Mouse (Mus musculus): ENCODE results near the gene Atp6v0e2.

The Atp6v0e2 gene

GRCm38 (mm10) chr6:48540721-48541120 is 3.3 kb downstream of the Atp6v0e2 start:
- DNase-seq: no peak

GRCm38 (mm10) chr6:48541560-48542450 is 4.4 kb downstream of the Atp6v0e2 start:
- peak; percentile 61 to 70 for DNase-seq

GRCm38 (mm10) chr6:48542631-48543030 is 5.2 kb downstream of the Atp6v0e2 start:
- no peak for DNase-seq

DNA sequence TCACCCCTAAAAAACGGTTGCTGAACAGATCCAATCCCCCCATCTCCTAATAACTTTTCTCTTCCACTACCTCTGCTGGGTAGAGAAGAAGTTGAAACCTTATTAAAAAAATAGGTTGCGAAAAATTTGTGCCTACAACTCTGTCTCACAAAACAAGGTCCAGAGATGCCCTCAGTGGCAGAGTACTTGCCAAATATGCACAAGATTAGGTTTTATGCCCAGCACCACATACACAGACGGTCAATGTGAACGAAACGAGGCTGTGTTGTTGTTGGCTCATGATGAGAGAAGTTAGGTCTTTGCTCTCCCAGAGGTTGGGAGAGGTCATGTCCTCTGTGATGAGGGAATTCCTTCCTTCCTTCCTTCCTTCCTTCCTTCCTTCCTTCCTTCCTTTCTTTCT is 7.8 kb downstream of the Atp6v0e2 start:
- no peak for DNase-seq

DNA sequence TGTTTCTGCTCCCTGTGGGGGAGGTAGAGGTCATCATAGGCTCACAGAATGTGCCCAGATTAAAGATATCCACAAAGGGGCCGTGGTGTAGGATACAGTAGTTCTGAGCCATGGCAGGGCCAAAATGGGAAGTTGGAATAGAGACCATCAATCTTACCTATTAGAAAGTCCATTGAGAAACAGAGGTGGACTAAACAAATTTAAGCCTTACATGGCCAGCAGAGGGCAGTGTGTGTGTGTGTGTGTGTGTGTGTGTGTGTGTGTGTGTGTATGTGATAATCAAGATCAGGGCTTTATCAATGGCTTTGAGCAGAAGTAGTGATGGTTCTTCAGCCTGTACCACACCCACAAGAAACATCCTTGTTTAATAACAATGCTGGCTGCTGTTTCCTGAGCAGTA is 8.9 kb downstream of the Atp6v0e2 start:
- DNase-seq: peak; percentile 52 to 83

- no peak for DNase-seq
These were observed 9.4 kb downstream of the Atp6v0e2 start for GRCm38 (mm10) chr6:48546858-48547257.

GRCm38 (mm10) chr6:48548314-48548713 is 10.9 kb downstream of the Atp6v0e2 start:
- no peak for DNase-seq

DNA sequence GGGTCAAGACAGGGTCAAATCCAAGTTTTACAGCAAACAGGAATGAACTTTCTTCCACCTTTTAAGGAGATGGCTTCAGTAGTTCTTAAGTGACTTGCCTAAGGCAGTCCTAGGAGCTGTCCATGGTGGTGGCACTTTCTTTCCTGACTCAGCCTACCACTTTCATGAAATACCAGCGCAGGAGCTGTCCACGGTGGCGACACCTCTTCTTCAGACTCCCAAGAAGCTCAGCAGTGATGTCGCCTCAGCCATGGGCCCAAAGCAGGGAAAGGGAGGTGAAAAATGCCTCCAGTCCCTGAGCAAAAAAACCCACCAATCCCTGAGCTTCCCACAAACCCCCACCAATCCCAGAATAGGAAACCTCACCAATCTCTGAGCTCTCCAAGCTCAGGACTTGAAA is 15.5 kb downstream of the Atp6v0e2 start:
- DNase-seq: peak in 1 of 2 experiments; percentile 71

- DNase-seq: no peak
These were observed 16.4 kb downstream of the Atp6v0e2 start for GRCm38 (mm10) chr6:48553819-48554218.

GRCm38 (mm10) chr6:48554280-48555103 is 17.1 kb downstream of the Atp6v0e2 start, which contains the start of gene Lrrc61:
Gene Lrrc61, plus strand, starts transcription at chr6:48554796.
- DNase-seq: peak; percentile 98 to 99

DNA sequence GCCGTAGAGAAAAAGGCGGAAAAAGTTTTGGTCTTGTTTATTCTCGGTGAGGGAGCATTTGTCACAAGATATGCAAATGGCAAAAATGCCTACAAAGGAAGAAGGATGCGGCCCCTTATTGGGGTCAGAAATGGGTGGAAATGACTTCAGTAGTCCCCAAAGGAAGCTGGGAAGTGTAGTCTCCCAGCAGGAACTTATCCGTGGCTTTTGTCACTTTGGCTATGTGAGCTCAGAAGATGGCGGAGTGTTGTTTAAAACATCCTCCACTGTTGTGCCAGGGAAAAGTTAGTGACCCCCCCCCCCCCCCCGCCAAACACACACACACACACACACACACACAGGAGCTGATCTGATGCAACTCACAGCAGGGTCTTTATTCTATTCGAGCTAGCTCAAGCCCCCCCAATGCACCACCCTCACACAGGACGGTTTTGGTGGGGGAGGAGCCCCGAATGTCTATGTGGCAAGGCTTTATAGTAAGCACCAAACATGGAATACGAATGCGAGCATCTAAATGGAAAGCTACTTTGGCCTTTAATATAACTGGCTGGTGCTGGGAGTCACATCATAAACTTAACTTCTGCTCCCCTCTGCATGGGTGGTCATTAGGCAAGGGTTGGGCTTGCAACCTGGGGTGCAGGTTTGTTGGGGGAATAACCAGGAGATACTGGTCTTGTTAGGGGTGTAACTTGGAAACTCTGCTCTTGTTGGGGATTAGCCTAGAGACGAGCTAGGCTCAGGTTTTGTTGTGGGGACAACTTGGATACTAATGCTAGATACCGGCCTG is 17.9 kb downstream of the Atp6v0e2 start:
- DNase-seq: peak; percentile 63 to 85

DNA sequence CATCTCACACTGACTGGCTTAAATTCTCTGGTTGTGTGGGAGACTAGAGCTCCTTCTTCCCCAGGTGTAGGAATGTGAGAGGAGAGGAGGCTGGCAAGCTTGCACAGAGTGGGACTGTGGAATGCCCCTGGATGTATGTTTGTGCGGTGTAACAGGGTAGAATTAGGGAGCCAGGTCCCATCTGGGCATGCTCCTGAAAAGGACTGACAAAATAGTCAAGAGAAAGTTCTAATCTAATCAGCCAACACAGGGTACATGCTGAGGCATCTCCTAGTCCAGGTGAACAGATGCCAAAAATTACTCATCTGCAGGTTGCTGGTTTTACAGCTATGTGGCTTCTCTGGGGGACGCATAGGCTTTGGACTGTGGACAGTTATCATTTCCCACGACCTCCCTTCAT is 18.5 kb downstream of the Atp6v0e2 start:
- no peak for DNase-seq

DNA sequence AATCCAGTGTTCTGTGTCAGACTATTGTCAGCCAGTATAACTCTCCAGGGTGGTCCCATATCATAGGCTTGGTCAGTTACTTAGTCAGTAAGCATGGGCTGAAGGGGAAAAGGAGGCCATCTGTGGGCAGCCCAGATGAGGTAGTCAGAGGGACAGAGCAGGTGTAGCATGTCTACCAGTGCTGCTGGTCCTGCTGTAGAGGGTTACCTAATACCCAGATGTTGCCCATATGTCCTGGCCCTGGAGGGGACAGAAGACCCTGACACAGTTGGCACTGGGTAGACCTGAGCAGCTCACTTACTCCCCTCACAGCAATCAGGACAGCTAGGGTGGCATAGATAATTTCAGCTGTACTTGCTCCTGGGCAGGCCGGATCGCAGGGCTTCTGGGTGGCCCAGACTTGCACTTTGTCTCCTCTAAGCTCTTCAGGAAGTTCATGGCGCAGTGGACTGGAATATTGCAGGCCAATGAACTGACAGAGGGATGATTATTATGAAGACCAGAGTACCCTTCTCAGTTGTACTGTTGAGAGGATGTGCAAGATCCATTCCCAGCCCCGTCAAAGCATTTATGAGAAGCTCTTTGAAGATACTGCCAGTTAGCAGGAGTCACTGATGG is 28.4 kb downstream of the Atp6v0e2 start:
- DNase-seq: peak; percentile 36 to 49

GRCm38 (mm10) chr6:48566312-48566711 is 28.9 kb downstream of the Atp6v0e2 start:
- peak; percentile 90 to 92 for DNase-seq

DNA sequence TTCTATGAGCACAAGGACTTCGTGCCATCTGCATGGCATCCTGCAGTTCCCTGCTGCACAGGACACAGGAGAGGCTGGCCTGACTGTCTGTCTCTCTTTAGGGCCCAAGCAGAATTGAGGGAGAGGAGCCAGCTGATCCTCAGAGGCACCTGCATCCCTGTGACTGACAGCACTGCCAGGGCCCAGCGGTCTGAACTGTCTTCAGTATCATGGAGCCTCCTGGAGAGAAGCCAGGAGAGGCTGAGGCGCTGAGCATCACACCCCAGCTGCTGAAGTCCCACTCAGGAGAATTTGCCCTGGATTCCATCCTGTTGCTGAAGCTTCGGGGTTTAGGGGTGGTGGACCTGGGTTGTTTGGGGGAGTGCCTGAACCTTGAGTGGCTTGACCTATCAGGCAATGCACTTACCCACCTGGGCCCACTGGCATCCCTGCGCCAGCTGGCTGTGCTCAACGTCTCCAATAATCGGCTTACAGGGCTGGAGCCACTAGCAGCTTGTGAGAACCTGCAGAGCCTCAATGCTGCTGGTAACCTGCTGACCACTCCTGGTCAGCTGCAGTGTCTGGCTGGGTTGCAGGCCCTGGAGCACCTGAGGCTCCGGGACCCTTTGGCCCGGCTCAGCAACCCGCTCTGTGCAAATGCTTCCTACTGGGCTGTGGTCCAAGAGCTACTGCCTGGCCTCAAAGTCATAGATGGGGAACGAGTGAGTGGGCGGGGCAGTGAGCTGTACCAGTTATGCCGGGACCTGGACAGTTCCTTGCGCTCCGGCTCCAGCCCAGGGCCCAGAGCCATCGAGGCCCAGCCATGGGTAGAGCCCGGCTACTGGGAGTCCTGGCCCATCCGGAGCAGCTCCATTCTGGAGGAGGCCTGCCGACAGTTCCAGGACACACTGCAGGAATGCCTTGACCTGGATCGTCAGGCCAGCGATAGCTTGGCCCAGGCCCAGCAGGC is 30.9 kb downstream of the Atp6v0e2 start:
- peak; percentile 86 for DNase-seq

GRCm38 (mm10) chr6:48569065-48569807 is 31.8 kb downstream of the Atp6v0e2 start:
- peak; percentile 45 to 57 for DNase-seq

GRCm38 (mm10) chr6:48572014-48572413 is 34.6 kb downstream of the Atp6v0e2 start:
- DNase-seq: no peak

DNA sequence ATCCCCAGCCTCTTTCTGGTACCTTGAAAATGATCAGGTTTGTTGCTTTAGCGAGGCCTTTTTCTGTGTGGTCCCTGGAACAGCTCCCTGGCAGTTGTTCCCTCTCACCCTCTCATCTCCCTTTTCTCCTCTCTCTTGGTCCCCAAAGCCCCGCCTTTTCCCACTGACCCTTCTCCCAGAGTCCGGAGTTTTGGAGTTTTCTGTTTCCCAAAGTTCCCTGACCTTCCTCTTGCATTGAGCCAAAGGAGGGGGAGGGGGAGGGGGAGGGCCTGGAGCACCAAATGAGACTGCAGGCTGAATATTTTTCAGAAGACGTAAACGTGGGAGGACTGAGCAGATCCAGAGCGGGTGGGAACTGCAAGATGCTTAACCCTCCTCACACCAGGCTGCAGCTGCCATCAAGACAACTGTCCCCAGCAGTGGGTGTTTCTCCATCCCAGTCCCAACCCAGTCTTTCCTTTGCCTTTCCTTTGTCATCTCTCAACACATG is 35.2 kb downstream of the Atp6v0e2 start, which contains the start of gene Rarres2:
Gene Rarres2, minus strand, starts transcription at position 218 of the 490 bp plus-strand sequence.
- peak; percentile 73 to 74 for DNase-seq

DNA sequence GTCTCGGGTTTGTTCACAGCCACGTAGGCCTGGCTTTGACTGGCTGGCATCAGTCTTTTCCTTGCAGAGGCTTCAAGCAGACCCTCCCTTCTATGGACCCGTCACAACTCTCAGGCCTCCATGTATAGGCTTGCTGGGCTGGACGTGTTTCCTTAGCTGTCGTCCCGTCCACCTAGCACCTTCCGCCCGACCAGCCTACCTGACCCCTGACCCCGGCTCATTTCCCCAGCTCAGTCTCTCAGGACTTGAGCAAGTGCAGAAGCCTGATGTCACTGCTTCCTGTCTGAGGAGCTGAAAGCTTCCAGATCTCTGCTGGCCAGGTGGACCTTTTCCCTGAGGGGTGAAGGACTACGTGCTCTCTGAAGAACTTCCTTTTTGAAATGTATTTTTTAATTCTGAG is 35.9 kb downstream of the Atp6v0e2 start:
- peak; percentile 52 to 63 for DNase-seq

DNA sequence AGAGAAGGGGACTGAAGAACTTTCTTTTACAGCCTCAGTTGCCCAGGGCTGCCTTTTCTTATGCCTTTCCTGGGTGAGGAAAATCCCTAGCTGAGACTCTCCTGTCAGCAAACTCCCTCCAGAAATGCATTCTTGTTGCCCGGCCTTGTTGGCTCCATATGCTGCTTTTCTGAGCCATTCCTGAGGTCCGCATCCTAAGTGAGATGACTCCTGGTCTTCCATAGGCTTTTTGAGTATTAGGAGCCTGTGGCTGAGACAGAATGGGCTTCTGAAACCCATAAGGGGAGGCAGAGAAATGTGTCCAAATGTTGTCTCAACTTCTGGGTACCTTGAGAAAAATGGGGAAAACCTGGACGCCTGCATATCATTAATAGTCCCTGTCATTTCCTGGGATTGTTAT is 36.6 kb downstream of the Atp6v0e2 start:
- DNase-seq: no peak

Data from kidney, postnatal 36 days (tissue).